Mouse (Mus musculus) frontal cortex, postnatal 36 days (tissue): Measurements from ENCODE around the gene Otor.

Experiments used
- DNase-seq, 2 experiments: peaks; one replicate each; pipeline ENCODE4 v3.0.0; 2022; ENCODE audit warnings: low spot score in 2 of 2

The Otor gene

DNA sequence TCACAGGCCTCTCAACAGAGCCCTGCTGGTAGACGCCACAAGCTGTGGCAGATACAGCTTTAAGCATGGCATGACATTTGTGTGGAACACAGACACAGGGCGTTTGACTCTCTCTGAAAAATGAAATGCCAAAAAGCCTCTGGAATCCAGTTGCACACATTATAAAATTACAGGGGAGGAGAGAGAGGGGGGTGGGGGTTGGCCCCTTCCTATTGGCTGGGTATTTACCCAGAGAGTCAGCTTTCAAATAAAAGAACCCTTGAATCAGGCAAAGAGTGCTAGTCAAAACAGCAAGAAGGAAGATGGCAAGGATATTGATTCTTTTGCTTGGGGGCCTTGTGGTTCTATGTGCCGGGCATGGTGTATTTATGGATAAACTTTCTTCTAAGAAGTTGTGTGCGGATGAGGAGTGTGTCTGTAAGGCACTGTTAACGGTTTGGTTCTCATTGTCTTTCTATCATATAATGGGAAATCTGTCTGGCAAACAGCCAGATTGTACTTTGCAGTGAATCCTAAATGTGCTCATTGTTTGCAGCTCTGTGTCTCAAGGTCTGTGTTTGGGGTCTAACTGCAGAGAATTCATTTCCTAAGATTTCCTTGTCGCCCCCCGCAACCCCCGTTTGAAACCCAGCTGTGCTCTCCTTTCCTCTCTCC, at the start of gene Otor:
Gene Otor (plus strand): TSS at position 276 of the 654 bp plus-strand sequence.
- DNase-seq = no peak

DNA sequence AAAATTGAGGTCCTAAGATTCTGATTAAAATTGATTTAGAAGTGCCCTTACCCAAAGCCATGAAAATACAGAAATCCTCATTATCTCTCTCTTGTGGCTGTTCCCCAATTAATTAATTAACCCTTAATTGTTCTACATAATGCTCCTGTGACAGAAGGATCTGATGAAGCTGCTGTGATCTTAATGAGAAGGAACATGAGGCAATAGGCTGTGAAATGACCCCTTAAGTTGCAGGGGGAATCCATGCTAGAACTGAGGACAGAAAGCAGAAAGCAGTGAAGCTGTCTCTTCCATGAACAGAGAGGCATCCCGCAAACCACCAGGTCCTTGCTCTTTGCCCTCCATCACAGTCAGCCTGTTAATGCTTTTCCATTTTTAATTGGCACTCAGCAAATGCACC, 47.0 kb upstream of the Otor start:
- no peak for DNase-seq

DNA sequence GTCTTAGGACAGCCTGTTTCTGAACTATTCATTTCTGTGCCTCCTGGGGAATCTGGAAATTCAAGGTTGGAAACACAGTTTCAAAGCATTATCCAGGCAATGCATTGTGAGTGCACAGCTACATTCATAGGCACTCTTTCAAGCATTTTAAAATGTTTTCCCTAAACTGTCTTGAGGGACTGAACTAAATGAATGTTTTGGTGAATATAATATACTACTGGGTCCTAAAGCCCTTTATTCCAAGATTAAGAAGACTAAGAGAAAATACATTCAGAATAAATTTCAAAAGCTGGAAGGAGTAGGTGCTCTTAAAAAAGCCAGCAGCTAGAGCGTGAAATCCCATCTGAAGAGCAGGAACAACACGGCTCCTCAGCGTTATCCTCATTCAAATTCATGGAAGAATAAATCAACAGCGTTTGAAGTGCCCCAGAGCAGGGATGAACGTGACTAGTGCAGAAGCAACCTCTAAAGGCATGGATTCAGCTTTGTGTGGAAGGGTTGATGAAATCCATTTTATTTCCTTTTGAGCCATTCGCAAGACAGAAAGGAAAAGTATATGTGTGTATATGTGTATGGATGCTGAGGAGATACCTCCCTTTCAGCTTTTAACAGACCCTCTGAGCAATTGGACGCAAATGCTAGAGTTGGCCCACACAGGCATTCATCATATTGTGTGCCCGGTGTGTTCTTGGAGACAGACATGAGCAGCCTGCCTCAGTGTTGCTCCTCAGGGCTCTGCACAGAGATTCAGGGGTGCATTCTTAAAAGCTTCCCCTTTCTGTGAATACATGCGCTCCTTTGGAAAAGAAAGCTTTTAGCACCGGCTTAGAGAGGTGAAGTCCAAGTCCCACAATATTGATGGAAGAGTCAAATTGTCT, 45.7 kb upstream of the Otor start:
- DNase-seq = peak in 1 of 2 experiments; percentile 23

DNA sequence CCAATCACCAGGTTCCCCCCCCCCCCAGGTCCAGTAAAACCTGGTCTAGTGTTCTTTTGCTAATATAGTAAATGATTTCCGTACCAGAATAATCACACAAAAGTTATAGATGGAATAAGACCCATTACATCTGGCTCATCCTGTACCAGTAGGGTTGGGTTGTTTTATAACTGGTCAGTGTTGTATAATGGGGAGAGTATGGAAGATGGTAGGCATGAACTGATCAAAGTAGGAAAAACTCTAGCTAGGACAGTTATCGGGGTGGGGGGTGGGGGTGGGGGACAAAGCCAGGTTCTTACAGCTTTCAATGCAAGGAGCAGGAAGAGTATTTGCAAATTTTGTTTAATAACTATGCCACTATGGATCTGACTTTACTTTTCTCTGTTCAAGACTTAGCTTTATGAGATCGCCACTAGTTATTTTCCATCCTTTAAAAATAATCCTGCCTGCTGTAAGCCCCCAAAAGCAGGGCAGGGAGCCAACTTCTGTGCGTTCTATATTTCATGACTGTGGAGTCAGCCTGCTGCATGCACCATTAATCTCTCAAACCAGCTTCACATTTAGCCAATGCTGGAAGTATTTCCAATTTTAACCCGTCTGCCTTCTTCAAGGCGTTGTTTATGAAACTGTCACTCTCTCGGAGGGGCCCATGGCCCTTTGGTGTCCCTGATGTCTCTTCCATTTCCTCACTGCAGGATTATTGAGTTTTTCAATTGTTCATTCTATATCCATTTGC, 43.8 kb upstream of the Otor start:
- DNase-seq = peak in 1 of 2 experiments; percentile 57

DNA sequence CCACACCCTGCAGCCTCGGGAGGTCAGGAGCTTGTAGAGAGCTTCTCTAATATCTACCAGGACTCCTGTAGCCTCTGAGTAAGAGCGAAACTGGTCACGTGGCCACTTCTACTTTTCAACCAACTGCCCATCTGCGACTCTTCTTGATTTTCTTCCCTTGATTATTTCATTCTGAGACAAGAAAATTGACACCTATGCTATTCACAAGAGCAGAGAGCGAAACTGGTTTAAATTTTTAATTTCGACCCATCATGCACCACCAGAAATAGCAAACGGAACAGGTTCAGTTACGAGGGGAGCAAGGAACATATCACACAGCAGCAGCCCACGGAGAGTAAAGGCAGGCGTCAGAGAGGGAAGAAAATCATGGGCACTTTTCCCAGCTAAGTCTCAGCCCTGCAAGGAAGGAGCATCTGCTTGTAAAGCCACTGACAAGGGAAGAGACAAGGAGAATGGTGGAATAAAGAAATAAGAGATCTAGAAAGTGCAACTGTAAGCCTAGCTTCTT, 43.1 kb upstream of the Otor start:
- DNase-seq = peak in 1 of 2 experiments; percentile 57

DNA sequence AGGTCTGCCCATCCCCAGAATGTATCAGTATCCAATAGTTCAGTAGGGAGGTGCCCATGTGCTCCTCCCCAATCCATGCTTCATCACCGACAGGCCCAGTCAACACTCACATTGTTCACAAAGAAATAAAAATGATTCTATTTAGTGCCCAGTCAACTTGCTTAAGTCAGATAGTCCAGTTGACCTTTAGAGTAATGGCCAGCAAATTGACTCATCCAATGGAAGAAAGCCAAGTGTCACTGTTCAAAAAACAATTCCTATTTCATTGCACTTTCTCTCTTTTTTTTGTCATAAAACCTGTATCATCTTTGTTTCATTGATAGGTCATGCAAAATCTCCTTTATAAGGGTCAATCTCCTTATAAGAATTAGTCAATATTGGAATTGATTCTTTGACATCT, 36.7 kb upstream of the Otor start:
- no peak for DNase-seq

DNA sequence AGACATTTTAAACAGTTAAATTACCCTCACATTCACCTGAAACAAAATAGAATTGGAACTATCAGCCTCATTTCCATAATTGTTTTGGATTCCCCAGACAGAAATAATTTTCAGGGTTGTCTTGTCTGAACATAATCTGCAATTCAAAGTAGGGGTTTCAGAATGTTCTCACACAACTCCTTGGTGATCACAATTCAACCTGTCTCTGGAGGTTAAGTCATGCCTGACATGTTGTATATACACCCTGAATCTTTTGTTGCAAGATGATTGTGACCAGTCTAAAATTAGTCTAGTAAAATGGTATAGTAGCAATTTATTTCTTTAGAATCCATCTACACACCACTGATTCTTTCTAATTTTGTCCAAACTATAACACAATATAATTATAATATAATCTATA, 23.0 kb upstream of the Otor start:
- no peak for DNase-seq

DNA sequence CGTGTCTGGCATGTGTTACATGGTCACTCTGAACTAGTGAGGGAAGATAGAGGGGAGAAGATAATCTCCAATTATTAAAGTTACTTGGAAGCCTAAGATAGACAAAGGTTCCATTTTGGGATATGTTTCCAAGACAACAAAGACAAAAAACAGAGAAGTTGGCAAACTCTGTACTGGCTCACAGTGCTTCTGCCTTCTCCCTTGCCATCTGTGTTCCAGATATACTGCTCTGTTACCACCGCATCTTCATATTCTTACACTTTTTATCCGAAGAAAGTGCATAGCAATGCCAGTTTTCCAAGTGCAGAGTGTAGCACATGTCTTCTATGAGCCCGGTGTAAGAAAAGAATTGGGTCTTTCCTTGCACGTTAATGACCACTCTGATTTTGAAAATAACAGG, 21.5 kb upstream of the Otor start:
- DNase-seq = peak in 1 of 2 experiments; percentile 65

DNA sequence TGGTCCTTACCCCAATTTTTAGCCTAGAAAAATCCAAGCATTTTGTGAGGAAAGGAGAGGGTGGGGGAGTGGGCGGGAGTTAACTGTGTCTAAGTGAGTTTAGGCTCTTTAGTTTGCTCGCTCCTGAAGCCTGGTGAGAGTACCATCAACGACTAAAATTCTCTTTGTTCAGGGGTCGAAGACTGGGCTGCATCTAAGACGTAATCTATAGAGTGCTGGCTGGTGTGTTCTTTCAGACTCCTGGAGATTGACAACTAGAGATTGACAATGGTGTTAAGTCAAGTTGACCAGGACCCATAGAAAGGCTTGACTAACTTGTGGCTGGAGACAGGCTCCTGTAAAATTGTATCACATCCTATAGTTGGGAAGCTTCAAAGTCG, 15.9 kb upstream of the Otor start:
- DNase-seq = no peak

DNA sequence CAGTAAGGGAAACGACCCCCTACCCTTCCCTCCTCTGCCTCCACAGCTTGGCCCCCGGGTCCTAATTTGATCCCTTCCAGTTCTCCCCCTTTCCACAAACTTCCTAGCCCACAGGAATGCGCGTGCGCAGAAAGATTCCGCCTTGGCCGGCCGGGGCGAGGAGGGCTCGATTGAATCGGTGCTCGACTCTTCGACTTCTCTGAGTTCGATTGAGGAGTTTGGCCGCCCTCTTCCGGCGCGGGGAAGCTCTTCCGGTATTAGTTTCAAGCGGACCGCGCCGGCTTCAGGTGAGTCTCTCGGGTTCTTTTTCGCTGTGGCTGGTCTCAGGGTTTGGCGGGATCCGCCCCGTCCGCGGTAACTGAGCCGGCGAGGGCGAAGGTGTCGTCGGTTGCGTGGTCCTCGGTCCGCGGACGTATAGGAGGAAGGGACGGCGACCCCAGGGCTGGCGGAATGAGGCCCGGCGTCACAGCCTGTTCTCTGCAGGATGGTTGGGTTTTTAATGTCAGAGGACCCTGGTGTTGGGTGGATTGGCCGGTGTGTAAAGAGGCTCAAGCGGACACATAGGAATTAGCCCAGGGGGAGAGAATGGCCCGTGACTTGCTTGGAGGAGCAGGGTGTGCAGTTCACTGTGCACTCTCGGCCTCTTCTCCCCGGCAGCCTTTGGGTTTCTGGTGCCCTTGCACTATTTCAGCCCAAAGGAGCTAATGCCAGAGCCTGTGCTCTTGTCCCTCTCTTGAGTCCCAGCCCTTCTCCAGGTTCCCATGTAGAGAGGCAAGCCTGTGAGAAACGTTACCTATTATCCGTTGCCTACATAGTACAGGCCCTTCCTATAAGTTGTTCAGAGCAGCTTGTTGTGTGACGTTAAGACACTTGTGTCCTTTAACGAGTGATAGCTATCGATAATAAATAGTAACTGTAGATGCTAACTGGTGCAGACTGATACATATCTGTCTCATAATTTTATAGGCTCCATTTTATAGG, 15.2 kb upstream of the Otor start, which contains the start of gene Snrpb2:
Gene Snrpb2 (plus strand): TSS at position 228 of the 981 bp plus-strand sequence.
- DNase-seq = peak; percentile 88 to 90

DNA sequence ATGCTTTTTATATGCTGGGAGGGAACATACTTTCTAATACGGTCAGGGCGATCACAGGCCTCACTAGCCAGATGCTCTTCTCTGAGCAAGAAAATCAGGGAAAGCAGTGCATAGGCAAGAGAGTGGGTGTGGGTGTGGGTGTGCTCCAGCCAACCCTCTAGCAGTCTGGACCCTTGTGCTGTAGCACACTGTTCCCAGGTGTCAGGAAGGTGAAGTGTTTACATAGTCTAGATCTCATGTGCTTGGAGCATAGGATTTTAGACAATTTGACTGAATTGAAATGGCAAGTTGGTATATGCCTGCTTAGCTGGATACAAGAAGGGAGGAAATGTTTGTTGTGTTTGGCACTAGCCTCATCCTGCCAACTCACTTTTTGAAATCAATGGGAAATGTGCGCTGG, 12.4 kb upstream of the Otor start:
- DNase-seq = no peak

DNA sequence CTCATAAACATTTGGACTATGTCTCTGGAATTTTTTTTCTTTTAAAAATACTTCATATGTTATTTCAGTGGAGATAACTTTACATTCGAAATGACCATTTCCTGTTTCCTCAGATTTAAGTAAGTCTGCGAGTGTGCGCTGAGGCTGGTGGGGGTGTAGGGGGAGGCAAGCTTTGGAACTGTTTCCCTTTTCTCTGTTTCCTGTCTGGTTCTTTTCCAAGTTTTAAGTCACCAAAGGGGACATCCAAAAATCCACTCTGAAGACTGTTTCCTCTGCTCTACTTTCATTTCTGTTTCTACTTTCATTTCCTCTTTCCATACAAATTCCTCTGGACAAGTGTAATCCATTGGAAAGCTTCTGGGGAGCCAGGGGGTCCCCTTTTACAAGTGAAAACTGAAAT, 3.4 kb downstream of the Otor start:
- DNase-seq = no peak

DNA sequence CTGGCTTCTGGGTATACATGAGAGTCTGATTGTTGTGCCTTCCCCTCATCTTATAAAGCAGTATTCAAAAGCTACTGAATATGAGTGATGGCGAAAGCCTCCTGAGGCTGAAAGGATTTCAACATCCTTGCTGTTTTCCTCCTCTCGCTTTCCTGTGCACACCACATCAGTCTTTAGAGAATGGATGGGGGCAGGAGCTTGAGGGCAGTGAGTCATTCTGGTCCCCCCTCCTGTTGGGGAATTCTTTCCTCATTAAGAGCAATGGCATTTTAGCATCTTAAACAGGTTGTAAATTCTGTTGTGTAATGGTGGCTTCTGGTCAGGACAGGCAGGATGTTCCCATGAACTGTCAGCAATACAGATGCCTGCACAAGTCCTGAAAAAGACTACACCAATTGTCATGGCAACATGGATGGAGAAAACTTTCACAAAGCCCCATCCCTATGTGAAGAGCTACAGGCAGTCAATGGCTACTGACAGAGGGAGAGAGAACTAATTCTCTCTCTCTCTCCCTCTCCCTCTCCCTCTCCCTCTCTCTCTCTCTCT, 6.7 kb downstream of the Otor start:
- no peak for DNase-seq

DNA sequence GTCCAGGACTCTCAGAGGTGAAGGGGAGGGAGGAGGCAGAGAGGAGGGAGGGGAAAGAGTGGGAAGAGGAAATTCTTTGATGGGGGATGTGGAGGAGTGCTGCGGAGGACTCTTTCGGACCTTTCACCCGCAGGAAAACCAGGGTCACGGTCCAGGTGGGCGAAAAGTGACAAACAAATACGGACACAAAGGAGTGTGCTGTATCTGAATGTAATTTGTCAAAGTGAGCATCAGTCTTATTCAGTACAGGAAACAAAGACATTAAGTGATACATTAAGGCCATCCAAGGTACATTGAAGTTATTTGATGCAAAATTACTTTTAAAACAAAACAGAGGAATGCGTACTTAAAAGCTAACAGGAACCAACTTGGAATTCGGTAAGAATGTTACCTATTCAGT, 11.6 kb downstream of the Otor start:
- DNase-seq = no peak

DNA sequence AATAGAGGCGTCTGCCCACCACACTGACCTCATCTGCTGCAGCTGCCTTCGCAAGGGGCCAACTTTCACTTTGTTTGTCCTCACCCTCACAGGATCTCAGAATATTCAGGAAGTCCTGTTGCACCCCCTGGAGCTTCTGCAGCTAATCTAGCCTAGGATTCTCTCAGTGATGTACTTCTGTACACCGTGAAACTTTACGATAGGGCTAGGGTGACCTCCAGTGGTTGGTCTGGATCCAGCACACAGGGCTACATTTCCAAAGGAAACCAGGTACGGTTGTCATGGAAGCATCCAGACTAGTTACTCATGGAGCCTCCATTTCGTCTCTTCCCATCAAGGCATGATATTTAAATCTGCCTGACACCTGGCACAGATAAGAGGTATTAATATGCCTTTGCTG, 15.5 kb downstream of the Otor start:
- DNase-seq = peak; percentile 75 to 92

DNA sequence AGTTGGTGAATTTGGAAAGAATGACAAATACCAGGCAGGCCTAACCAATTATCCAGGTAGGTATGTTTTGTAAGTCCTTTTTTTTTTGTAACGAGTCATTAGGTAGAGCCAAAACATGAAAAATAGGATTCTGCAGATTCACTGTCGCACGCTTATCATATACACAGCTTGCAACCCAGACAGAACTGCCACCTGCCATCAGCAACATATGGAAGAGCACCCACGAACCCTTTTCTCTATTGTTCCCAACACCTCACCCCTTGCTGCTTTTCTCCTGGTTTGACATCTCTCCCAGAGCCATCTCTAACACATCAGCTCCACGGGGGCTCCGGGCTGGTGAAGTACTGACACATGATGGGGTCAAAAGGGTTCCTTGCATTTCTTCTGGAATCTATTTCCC, 16.5 kb downstream of the Otor start:
- no peak for DNase-seq

DNA sequence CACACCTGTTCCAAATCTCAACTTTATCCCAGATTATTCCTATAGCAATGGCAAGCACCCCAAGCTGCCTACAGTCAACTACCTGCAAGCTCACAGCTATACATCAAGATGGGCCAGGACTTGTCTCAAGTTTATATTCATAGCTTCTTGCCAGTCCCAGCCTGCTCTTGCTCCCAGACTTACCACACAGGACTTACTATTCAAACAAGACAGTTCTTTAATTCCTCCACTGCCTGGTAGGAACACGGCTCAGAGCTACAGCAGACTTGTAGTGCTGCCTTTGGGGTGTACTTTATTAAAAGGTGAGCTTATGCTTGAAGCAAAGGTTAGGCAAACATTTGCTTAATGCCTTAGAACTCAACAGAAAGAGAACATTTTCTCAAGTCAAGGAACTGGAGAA, 18.9 kb downstream of the Otor start:
- no peak for DNase-seq

DNA sequence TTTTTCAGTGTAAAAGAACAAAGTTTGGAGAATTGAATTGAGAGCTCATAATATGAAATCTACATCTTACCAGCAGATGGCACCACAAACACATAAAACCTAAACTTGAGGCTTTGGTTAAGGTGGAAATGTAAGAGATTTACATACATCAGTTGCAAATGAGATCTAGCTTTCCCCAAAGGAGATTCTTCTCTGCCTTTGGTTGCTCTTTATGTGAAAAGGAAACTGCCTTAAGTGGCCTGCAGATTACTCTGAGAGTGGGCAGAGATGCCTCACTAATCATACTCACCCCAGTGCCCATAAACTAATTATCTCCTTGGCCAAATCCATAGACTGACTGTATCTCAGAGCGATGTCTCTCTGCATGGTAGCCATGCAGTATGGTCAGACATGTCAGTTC, 35.6 kb downstream of the Otor start:
- DNase-seq = peak in 1 of 2 experiments; percentile 52

DNA sequence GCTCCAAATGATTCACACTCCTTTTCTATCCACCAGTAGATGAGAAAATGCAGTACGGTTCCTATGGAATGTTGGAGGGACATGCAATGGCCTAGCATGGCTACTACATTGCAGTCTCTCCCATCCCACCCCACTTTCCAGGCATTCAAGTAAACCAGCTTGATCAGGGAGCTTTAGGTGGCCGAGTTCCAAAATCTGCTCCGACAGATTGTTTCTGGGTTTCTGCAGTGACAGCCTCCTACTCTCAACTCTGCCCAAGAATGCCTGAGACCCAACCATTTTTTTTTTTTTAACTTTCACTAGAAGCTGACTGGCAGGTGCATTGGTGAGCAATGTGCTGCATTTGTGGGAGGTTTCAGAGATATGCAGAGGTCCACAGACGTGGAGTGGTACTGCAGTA, 36.4 kb downstream of the Otor start:
- DNase-seq = peak; percentile 52 to 73

DNA sequence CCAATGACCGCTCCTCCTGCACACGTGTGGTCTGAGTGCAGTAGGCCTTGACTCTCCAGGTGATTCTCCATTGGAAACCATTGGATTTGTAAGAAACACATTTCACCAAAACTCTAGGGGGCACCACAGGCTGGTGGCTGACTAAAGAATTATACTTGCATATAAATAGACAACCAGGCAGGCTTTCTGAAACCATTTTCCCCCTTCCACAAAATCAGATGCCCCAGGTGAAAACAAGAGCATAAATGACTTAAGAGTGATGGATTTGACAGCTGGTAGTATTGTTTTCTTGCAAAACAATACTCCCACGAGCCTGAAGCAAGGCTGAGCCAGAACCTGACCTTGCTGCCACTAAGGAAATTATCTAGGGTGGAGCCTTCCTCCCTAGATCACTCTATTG, 39.2 kb downstream of the Otor start:
- peak in 1 of 2 experiments; percentile 74 for DNase-seq

DNA sequence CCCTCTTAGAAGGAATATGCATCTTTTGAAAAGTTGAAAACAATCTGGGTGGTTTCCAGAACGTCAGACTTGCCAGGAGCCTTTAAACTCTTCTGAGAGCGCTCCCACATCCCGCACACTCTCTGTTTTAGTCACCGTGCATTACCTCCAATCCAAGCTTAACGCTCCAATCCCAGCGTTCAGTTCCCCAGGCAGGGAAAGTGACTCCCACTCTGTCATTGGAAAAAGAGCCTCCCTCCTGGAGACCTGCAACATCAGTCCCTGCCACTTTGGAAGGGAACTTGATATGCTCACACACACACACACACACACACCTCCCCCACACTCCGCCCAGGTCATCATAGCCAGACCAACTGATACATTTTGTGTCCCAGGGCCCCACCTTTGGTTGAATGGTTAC, 39.9 kb downstream of the Otor start:
- DNase-seq = no peak
